Mouse (Mus musculus) intestine, embryonic 16.5 days (tissue): ENCODE data around the gene Tnfrsf8. TPM values are rescaled to one million over a fixed set of nuclear protein-coding genes. Genes with fewer than 3 reads are reported as not detected.

Experiments
- ATAC-seq: fragments of 200-750 bp; cut with Nextera tagmentation; 2 replicates; pipeline ENCODE4 v1.8.0; 2017; ENCODE audit warnings: moderate TSS enrichment, moderate library complexity
- H3K27ac ChIP-seq: fragments of 300-500 bp; sonication (generic); 2 replicates; pipeline ENCODE4 v1.5.1; 2014; ENCODE audit warnings: mild to moderate bottlenecking, low read length
- H3K27me3 ChIP-seq: fragments of 300-500 bp; sonication (generic); replicated peaks from 2 replicates; pipeline ENCODE4 v1.6.1; 2014; ENCODE audit warnings: low read length, control low read depth, mixed read lengths; ENCODE audit not compliant: control insufficient read depth, insufficient read depth
- H3K36me3 ChIP-seq: fragments of 300-500 bp; sonication (generic); 2 replicates; pipeline ENCODE4 v1.6.1; 2014; ENCODE audit warnings: low read length, control low read depth; ENCODE audit not compliant: control insufficient read depth, insufficient read depth
- H3K4me1 ChIP-seq: fragments of 300-500 bp; sonication (generic); 2 replicates; pipeline ENCODE4 v1.6.1; 2014; ENCODE audit warnings: low read length, control low read depth, mixed read lengths; ENCODE audit not compliant: control insufficient read depth, insufficient read depth
- H3K4me2 ChIP-seq: fragments of 300-500 bp; sonication (generic); 2 replicates; pipeline ENCODE4 v1.6.1; 2014; ENCODE audit warnings: low read depth, low read length, control low read depth
- H3K4me3 ChIP-seq: fragments of 300-500 bp; sonication (generic); 2 replicates; pipeline ENCODE4 v1.5.1; 2014; ENCODE audit warnings: mild to moderate bottlenecking, low read length
- H3K9ac ChIP-seq: fragments of 300-500 bp; sonication (generic); 2 replicates; pipeline ENCODE4 v1.6.1; 2014; ENCODE audit warnings: low read depth, low read length
- H3K9me3 ChIP-seq: fragments of 300-500 bp; sonication (generic); 2 replicates; pipeline ENCODE4 v1.6.1; 2016; ENCODE audit warnings: low read length, control low read depth; ENCODE audit not compliant: control insufficient read depth
- WGBS: fragments of 180-500 bp; shearing (Covaris S2); extraction: QIAGEN DNeasy Blood & Tissue Kit; methylation state at CpG from one replicate; pipeline ENCODE4 v1.1.7; 2014; 5-methylcytosine and 5-hydroxymethylcytosine counted together
- polyA plus RNA-seq: library from polyadenylated mRNA; unstranded; fragments of >200 nt; fragmentation: Nextera tagmentation; extraction: Ambion mirVana; gene quantifications from 2 replicates; pipeline ENCODE4 v1.2.1, GENCODE M21; 2015

Tnfrsf8 gene
- polyA plus RNA-seq, 1 experiment from 2014 or later, result not detected

DNA sequence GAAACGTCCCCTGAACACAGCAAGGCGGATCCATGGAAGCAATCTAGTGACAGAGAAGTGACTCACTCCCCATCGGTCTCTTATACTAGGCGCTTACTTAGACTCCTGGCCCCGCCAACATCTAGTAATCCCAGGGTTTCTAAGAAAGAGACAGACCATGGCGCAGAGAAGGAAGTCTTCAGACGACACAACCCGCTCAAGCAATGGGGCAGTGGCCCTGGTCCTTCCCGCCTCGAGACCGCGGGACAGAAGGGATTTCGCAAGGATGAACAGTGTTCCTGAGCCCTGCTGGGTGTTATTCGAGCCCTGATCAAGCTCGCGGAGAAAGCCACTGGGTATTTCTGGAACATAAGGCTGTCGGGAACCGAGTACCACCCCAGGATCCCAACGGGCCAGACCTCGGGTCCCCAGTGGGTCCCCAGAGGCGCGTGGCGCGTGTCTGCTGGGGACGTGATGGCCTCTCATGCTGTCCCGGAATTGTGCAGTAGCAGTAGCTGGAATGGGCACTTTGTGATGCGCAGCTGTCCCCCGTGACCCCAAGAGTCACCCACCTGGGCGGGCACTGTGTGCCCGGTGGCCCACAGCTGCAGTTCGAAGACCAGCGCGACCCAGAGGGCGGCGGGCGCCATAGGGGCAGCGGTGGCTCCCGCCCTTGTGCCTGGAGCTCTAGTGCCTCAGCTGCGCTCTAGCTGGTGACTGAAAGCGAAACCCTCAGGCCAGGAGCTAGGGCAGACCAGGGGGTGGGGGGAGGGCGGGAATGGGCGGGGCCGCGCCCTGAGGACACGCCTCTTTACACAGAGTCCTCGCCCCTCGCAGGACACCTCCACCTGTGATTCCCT is 68.6 kb downstream of the Tnfrsf8 start, which contains the start of gene Tnfrsf1b:
Gene Tnfrsf1b (minus strand): TSS at position 698 of the 839 bp plus-strand sequence.
- peak; percentile 96 for ATAC-seq
- Histone ChIP-seq H3K4me1 (peaks cover 6% of the 10 kb centered on the region; the same call in 1 of the 2 replicates), H3K9ac (peak within 1 kb of the TSS; percentile 70), H3K36me3 (no peaks in the 10 kb centered on the region), H3K4me2 (peak within 1 kb of the TSS; percentile 90), H3K27me3 (no peaks in the 10 kb centered on the region), H3K27ac (no peak within 1 kb of the TSS), H3K9me3 (no peaks in the 10 kb centered on the region), H3K4me3 (peak within 1 kb of the TSS; percentile 59)
- 1% methylated on average over 46 of the region's 47 CpGs for WGBS

DNA sequence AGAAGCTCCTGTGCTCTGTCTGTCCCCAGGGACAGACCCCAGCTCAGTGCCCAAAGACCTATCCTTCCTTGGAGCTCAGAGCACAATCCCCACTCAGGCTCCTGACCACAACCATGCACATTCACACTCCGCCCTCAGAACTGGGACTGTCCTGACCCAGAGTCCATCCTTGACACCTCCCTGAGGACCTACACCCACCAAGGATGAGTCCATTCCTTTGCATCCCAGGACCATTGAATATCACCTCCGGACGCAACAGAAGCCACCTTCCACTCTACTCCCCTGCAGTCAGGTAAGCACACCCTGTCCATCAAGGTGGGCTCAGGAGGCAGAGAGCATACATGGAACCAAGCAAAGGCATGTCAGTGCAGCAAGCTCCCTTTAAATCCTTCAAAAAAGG is 69.4 kb downstream of the Tnfrsf8 start:
- no peaks in the 10 kb centered on the region for H3K9me3 ChIP-seq
- no peaks in the 10 kb centered on the region for H3K36me3 ChIP-seq
- H3K4me3 ChIP-seq, result peak overlapping the region; percentile 59
- ATAC-seq, result no peak
- peak overlapping the region; percentile 90 for H3K4me2 ChIP-seq
- WGBS, result 88% methylated on average over 3 of the region's 3 CpGs
- H3K4me1 ChIP-seq, result peaks cover 6% of the 10 kb centered on the region; the same call in 1 of the 2 replicates
- H3K27me3 ChIP-seq, result no peaks in the 10 kb centered on the region
- H3K9ac ChIP-seq, result no peak overlapping the region
- no peak overlapping the region for H3K27ac ChIP-seq

DNA sequence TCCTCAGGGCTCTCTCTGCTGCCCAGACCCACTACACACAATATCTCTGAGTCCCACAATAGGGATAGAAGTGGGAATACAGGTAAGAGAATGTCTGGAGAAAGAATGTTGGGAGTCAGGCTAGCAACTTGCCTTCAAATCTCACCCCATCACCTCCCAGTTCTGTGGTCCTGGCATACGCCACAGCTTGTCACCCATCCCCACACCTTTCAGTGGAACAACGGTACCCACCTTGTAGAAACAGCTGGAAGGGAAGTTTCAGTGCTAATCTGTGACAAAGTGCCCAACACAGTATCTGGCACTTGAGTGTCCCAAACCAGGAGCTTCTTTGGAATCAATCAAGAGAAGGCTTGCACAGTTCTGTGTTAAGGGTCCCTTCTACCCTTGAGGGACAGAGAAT is 70.3 kb downstream of the Tnfrsf8 start:
- H3K4me2 ChIP-seq, result no peak overlapping the region
- H3K27me3 ChIP-seq, result no peaks in the 10 kb centered on the region
- H3K9ac ChIP-seq, result no peak overlapping the region
- no peaks in the 10 kb centered on the region for H3K36me3 ChIP-seq
- no peaks in the 10 kb centered on the region for H3K9me3 ChIP-seq
- H3K27ac ChIP-seq, result no peak overlapping the region
- H3K4me3 ChIP-seq, result no peak overlapping the region
- peaks cover 8% of the 10 kb centered on the region; the same call in 1 of the 2 replicates for H3K4me1 ChIP-seq
- no peak for ATAC-seq
- 91% methylated on average over 2 of the region's 2 CpGs for WGBS

DNA sequence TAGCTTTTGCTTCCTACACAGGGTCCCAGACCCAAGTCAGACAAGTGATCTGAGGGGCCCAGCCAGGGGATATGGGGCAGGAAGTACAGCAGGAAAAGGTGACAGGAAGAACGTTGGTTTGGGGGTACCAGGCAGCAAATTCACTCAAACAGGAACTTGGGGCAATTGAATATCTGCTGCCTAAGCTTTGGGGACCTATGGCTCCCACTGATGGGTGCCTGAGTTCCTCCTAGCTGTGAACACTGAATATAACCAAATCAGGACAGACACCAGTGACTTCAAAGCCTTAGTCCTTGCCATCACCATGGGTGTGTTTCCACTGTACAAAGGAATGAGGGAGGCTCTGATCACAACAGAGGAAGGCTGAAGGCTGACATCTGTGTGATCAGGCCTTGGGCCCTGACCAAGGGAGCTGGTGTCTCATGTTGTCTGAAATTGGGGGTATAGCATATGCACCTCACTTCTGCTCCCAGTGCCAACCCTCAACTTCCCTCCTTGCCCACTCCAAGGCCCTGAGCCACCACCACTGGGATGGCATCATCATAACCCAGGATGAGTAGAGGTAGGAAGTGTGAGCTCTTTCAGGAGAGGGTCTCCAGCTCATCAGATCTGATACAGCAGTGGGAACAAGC is 72.1 kb downstream of the Tnfrsf8 start:
- ATAC-seq, result no peak
- Histone ChIP-seq H3K36me3 (no peaks in the 10 kb centered on the region), H3K27me3 (no peaks in the 10 kb centered on the region), H3K4me3 (no peak overlapping the region), H3K27ac (no peak overlapping the region), H3K4me1 (peaks cover 8% of the 10 kb centered on the region; the same call in 1 of the 2 replicates), H3K9me3 (no peaks in the 10 kb centered on the region), H3K4me2 (no peak overlapping the region), H3K9ac (no peak overlapping the region)
- WGBS, result 67% methylated on average over 1 of the region's 1 CpGs

DNA sequence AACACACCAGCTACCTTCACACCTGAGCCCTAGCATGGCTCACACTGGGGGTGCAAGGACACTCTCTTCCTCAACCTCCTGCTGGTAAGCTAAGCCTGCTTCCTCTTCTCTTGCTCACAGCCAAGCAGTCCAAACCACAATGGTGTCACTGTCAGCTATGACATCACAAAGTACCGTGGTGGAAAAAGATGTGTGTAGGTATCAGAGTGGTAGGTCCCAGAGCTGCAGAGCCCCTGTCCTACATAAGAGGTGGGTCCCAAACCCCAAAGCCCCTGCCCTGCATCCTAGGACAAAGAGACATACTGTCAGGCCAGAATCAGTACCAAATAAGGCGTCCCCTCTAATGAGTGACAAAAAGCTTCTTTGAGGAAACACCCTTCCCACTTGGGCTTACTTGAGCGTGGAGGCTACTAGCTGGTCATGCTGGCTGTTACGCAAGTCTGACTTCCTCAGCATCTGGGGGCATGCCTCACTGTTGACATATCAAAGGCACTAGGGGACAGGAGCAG is 74.2 kb downstream of the Tnfrsf8 start:
- peaks cover 6% of the 10 kb centered on the region; the same call in 1 of the 2 replicates for H3K4me1 ChIP-seq
- no peak overlapping the region for H3K4me3 ChIP-seq
- H3K9ac ChIP-seq, result no peak overlapping the region
- no peaks in the 10 kb centered on the region for H3K36me3 ChIP-seq
- no peaks in the 10 kb centered on the region for H3K27me3 ChIP-seq
- H3K4me2 ChIP-seq, result no peak overlapping the region
- no peaks in the 10 kb centered on the region for H3K9me3 ChIP-seq
- no peak overlapping the region for H3K27ac ChIP-seq
- ATAC-seq, result no peak
- WGBS, result 81% methylated on average over 4 of the region's 4 CpGs

DNA sequence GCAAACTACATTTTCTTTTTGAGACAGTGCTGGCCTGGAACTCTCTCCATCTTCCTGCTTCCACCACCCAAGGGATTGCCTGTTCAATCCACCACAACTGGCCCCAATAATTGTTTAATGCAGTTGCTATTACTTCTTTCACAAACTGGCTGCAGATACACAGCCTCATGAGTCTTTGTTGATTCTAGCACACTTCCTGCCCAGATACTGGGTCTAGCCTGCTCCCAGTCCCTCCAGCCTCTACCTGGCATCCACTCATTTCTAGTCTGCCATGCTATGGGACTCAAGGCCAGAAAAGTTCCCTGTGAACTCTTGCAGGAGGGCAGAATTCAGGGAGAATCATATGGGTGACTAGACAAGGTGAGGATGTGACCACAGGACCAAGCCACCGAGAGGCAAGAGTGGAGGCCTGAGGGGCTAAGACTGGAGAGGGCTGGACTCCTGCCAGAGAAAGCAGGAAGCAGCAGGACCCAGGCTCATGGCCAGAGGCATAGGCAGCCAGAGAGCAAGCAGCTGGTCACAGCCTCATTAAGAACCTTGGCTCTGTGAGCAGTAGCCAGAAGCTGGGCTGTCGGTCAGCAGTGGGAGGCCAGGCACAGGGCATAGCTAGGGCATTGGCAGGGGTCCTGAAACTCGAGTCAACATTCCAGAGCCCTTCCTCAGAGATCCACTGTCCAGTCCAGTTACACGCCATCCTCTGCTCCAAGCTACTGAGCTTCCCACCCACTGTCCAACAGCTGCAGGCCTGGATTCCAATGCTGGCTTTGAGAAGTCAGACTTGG is 75.7 kb downstream of the Tnfrsf8 start:
- 39% methylated on average over 4 of the region's 4 CpGs for WGBS
- no peaks in the 10 kb centered on the region for H3K9me3 ChIP-seq
- no peaks in the 10 kb centered on the region for H3K27me3 ChIP-seq
- H3K4me1 ChIP-seq, result 0 out of 2 replicates have a peak, but pooled peaks cover 2% of the 10 kb centered on the region
- H3K4me2 ChIP-seq, result no peak overlapping the region
- no peak overlapping the region for H3K4me3 ChIP-seq
- peak overlapping the region; percentile 59 for H3K27ac ChIP-seq
- peak; percentile 87 for ATAC-seq
- no peak overlapping the region for H3K9ac ChIP-seq
- no peaks in the 10 kb centered on the region for H3K36me3 ChIP-seq

DNA sequence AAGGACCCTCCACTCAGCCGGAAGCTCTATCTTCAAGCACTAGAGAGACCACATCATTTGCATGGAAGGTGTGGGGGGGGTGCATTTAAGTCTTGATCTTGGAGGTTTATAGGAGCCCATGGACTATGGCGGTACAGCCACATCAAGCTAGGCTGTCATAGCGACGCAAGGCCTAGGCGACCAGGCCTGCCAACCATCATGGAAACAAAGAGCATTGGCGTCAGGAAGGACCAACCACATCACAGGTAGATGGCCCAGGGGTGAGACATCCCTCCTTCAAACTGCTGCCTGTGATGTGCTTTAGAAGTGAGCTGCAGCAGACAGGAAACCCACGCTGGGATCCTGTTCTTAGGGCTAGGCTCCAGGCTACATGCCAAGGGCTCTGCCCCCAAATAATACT is 78.9 kb downstream of the Tnfrsf8 start:
- H3K36me3 ChIP-seq, result no peaks in the 10 kb centered on the region
- H3K9ac ChIP-seq, result no peak overlapping the region
- no peaks in the 10 kb centered on the region for H3K27me3 ChIP-seq
- WGBS, result 87% methylated on average over 7 of the region's 7 CpGs
- no peaks in the 10 kb centered on the region for H3K9me3 ChIP-seq
- H3K27ac ChIP-seq, result no peak overlapping the region
- no peak overlapping the region for H3K4me2 ChIP-seq
- ATAC-seq, result no peak
- H3K4me1 ChIP-seq, result peaks cover 2% of the 10 kb centered on the region
- no peak overlapping the region for H3K4me3 ChIP-seq

DNA sequence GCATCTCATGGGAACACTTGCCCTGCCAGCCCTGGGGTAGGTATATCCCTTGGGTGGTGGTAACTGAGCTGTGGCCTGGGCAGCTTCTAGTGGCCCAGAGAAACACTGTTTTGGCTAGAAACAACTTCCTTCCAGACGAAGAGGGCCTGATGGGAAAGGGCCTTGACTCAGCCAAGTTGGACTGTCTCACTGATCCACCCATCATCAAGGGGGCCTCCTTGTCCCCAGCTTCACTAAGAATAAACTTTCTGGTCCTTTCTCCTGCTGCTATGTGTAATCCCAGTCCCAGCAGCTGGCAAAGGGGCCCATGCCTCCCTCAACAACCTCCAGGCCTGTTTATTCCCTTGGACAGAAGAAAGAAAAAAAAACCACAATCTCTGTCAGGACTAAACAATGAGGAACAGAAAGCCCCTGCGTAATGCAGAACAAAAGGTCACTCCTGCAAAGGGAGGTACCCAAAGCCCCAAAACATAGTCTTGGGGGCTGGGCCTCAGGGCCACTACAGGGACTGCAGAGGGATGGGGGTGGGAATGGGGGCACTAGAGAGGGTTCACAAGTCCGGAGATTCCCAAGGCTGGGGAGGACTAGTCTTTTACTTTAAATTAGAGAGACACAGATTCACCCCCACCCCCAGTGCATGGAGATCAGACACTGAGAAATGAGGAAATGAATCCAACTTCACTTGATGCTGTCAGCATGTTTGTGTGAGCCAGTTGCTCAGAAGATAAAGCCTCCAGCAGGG is 81.3 kb downstream of the Tnfrsf8 start:
- Histone ChIP-seq H3K4me2 (no peak overlapping the region), H3K36me3 (no peaks in the 10 kb centered on the region), H3K27me3 (no peaks in the 10 kb centered on the region), H3K9me3 (no peaks in the 10 kb centered on the region), H3K9ac (no peak overlapping the region), H3K27ac (no peak overlapping the region), H3K4me3 (no peak overlapping the region), H3K4me1 (no peaks in the 10 kb centered on the region; the same call in none of the 2 replicates)
- WGBS, result 33% methylated on average over 3 of the region's 3 CpGs
- peak; percentile 42; the same call in 1 of the 2 replicates for ATAC-seq
